Mouse (Mus musculus): ENCODE measurements around the gene Gm20388. TPM values are rescaled to one million over a fixed set of nuclear protein-coding genes. Genes with fewer than 3 reads are reported as not detected.

Gene Gm20388
- polyA plus RNA-seq, 1 experiment from 2014 or later: not detected

- Histone ChIP-seq H3K27me3 (no peaks in the 10 kb centered on the region), H3K9ac (no peak overlapping the region), H3K4me1 (replicated peaks) (peaks cover 48% of the 10 kb centered on the region), H3K36me3 (no peaks in the 10 kb centered on the region), H3K27ac (no peak overlapping the region), H3K4me2 (no peak overlapping the region), H3K4me3 (no peak overlapping the region), H3K9me3 (replicated peaks) (no peaks in the 10 kb centered on the region)
- 71% methylated on average over 3 of the region's 3 CpGs for WGBS
- no peak for ATAC-seq (replicated peaks; ENCODE audit: insufficient number of reproducible peaks, insufficient read depth, low FRiP score, low read depth)
Observed at GRCm38 (mm10) chr8:121962892-121963291, 2052.3 kb downstream of the Gm20388 start.

DNA sequence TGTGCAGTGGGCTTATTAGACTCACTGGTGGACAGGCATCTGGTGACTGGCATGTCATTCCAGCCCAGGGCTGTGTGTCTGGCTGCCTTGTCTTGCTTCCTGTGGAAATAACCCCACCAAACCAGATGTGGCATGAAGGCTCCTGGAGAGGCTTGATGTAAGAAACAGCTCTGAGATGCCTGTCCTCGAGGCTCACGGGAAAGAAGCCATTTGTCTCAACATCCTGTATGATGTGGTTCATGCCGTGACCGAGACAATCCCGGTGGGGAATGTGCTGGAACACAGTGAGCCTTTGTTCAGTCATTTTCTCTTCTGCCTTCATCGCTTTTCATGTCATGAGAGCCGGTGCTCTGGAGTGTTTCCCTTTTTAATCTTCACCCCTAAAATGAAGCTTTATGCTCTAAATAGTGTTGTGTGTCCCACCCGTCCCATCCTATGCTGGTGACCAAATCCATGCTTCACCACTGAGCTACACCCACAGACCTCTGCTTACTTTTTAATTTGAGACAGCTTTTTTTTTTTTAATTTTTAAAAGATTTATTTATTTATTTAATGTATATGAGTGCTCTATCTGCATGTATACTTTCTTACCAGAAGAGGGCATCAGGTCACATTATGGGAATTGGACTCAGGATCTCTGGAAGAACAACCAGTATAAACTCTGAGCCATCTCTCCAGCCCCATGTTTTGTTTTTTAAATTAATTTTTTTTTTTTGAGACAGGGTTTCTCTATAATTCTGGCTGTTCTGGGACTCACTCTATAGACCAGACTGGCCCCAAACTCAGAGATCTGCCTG is 2054.3 kb downstream of the Gm20388 start:
- no peak; the same call in 1 of the 2 replicates for ATAC-seq (replicated peaks; ENCODE audit: insufficient number of reproducible peaks, insufficient read depth, low FRiP score, low read depth)
- H3K36me3 ChIP-seq: no peaks in the 10 kb centered on the region
- H3K27ac ChIP-seq: peak overlapping the region; percentile 62
- no peak overlapping the region for H3K9ac ChIP-seq
- H3K4me2 ChIP-seq: no peak overlapping the region
- 66% methylated on average over 8 of the region's 8 CpGs for WGBS
- H3K27me3 ChIP-seq: no peaks in the 10 kb centered on the region
- H3K9me3 ChIP-seq (replicated peaks): no peaks in the 10 kb centered on the region
- H3K4me3 ChIP-seq: no peak overlapping the region
- peaks cover 50% of the 10 kb centered on the region for H3K4me1 ChIP-seq (replicated peaks)

DNA sequence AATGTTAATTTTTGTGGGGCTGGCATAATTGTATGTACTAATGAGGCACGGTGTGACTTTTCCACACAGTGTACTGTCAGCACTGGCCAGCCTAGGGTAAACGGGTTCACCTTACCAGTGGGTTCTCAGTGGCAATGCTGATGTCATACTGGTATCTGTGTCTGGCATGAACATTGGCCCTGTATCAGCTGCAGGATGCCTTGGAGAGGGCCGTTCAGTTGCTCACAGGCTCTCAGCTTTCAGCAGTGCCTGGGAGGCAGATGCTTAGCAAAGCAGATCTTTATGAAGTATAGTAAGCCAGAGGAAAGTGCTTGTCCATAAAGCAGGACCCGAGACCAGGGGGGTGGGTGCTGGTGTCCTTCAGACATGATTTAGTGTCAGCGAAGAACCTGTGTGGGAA is 2055.5 kb downstream of the Gm20388 start:
- Histone ChIP-seq H3K9me3 (replicated peaks) (no peaks in the 10 kb centered on the region), H3K9ac (no peak overlapping the region), H3K27me3 (no peaks in the 10 kb centered on the region), H3K36me3 (no peaks in the 10 kb centered on the region), H3K4me1 (replicated peaks) (peaks cover 54% of the 10 kb centered on the region), H3K4me2 (no peak overlapping the region), H3K4me3 (no peak overlapping the region), H3K27ac (no peak overlapping the region)
- 55% methylated on average over 5 of the region's 5 CpGs for WGBS
- no peak for ATAC-seq (replicated peaks; ENCODE audit: insufficient number of reproducible peaks, insufficient read depth, low FRiP score, low read depth)

GRCm38 (mm10) chr8:121966714-121967448 is 2056.2 kb downstream of the Gm20388 start:
- Histone ChIP-seq H3K9me3 (replicated peaks) (no peaks in the 10 kb centered on the region), H3K4me2 (no peak overlapping the region), H3K9ac (no peak overlapping the region), H3K4me1 (replicated peaks) (peaks cover 54% of the 10 kb centered on the region), H3K27ac (peak overlapping the region; percentile 52; the same call in 1 of the 2 replicates), H3K4me3 (no peak overlapping the region), H3K36me3 (no peaks in the 10 kb centered on the region), H3K27me3 (no peaks in the 10 kb centered on the region)
- 62% methylated on average over 7 of the region's 7 CpGs for WGBS
- ATAC-seq (replicated peaks; ENCODE audit: insufficient number of reproducible peaks, insufficient read depth, low FRiP score, low read depth): peak; percentile 59

DNA sequence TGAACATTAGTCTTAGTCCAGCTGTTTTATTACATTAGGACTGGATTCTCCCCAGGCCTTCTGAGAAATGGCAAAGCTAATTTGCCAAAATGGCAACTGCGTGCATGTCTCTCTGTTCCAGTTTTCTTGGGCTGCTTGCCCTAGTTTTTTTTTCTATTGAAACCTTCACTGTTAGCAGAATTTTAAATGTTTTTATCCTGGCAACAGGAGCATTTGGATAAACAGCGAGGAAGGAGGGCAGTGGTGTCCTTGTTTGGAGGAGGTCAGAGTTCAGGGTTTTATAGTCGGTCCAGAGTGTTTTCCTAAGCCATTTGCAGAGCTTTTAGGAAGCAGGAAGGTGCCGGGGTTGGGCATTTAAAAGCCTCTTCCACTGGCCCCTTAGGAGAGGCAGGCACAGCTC is 2057.3 kb downstream of the Gm20388 start:
- no peaks in the 10 kb centered on the region for H3K36me3 ChIP-seq
- peaks cover 51% of the 10 kb centered on the region for H3K4me1 ChIP-seq (replicated peaks)
- H3K9me3 ChIP-seq (replicated peaks): no peaks in the 10 kb centered on the region
- ATAC-seq (replicated peaks; ENCODE audit: insufficient number of reproducible peaks, insufficient read depth, low FRiP score, low read depth): no peak
- H3K4me2 ChIP-seq: no peak overlapping the region
- no peak overlapping the region for H3K9ac ChIP-seq
- 57% methylated on average over 4 of the region's 4 CpGs for WGBS
- H3K27me3 ChIP-seq: no peaks in the 10 kb centered on the region
- H3K27ac ChIP-seq: no peak overlapping the region
- no peak overlapping the region for H3K4me3 ChIP-seq

DNA sequence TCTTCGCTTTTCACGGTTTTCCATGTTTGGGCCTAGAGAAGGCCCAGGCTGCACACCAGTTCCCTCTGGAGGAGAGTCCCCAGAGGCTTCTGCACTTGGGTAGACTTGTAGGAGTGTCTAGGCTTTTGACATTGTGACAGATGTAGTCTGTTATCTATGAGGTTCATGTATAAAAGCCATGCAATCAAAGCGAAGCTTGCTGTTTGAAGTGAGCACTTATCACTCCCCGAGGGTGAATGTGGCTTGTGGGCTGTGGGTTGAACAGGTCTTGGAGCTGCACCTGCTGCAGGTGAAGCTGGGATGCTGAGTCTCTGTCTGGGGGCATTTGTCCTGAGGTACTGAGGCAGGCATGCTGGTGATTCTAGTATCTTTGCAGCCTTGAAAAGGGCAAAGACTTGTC is 2057.9 kb downstream of the Gm20388 start:
- Histone ChIP-seq H3K36me3 (no peaks in the 10 kb centered on the region), H3K4me3 (no peak overlapping the region), H3K4me1 (replicated peaks) (peaks cover 46% of the 10 kb centered on the region), H3K27ac (no peak overlapping the region), H3K4me2 (no peak overlapping the region), H3K9me3 (replicated peaks) (no peaks in the 10 kb centered on the region), H3K9ac (no peak overlapping the region), H3K27me3 (no peaks in the 10 kb centered on the region)
- no peak for ATAC-seq (replicated peaks; ENCODE audit: insufficient number of reproducible peaks, insufficient read depth, low FRiP score, low read depth)
- WGBS: 46% methylated on average over 4 of the region's 4 CpGs

DNA sequence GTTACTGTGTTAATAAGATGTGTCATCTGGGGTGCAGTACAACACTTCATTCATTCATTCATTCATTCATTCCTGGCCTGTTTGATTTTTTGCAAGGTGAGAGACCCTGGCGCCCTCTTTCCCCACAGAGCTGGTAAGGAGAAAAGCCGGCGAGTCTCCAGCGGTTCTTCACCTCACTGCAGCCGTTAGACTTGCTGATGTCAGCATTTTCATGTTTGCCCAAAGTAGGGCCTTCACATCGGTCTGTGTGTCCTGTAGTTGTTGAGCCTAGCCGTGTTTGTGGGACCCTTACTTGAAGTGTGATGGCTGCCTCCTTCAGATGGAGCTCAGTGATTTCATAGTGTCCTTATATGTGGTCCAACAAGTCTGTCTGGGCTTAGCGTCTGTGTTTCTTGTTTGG is 2059.6 kb downstream of the Gm20388 start:
- Histone ChIP-seq H3K9me3 (replicated peaks) (no peaks in the 10 kb centered on the region), H3K4me3 (no peak overlapping the region), H3K9ac (no peak overlapping the region), H3K36me3 (peaks cover 13% of the 10 kb centered on the region; the same call in 1 of the 2 replicates), H3K4me2 (no peak overlapping the region), H3K27me3 (no peaks in the 10 kb centered on the region), H3K27ac (no peak overlapping the region), H3K4me1 (replicated peaks) (peaks cover 32% of the 10 kb centered on the region)
- WGBS: 85% methylated on average over 8 of the region's 8 CpGs
- ATAC-seq (replicated peaks; ENCODE audit: insufficient number of reproducible peaks, insufficient read depth, low FRiP score, low read depth): no peak

DNA sequence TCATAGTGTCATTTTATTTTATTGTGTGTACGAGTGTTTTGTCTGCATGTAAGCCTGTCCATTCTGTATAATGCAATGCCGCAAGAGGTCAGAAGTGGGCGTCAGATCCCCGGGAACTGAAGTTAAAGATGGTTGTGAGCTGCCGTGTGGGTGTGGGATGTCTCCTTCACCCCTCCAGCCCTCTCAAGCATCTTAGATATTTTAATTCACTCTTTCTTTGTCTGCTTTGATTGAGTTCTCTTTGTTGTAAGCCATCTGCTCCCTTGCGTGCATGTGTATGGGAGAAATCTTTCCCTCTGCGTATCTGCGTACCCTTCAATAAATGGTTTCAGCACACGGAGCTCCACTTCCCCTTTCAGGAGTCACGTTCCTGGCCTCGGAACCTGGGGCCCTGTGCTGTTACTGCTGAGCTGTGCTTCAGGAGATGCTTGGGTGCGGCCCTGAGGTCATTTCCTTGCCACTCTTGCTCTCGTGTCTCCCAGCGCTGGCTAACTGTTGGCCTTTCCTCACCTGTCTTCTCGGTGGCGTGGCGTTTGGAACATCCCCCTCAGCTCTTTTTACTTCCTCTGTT is 2060.9 kb downstream of the Gm20388 start:
- ATAC-seq (replicated peaks; ENCODE audit: insufficient number of reproducible peaks, insufficient read depth, low FRiP score, low read depth): no peak
- H3K36me3 ChIP-seq: peaks cover 26% of the 10 kb centered on the region
- H3K9ac ChIP-seq: no peak overlapping the region
- no peak overlapping the region for H3K4me3 ChIP-seq
- H3K27me3 ChIP-seq: no peaks in the 10 kb centered on the region
- 71% methylated on average over 17 of the region's 17 CpGs for WGBS
- peaks cover 24% of the 10 kb centered on the region for H3K4me1 ChIP-seq (replicated peaks)
- no peak overlapping the region for H3K4me2 ChIP-seq
- no peak overlapping the region for H3K27ac ChIP-seq
- no peaks in the 10 kb centered on the region for H3K9me3 ChIP-seq (replicated peaks)

DNA sequence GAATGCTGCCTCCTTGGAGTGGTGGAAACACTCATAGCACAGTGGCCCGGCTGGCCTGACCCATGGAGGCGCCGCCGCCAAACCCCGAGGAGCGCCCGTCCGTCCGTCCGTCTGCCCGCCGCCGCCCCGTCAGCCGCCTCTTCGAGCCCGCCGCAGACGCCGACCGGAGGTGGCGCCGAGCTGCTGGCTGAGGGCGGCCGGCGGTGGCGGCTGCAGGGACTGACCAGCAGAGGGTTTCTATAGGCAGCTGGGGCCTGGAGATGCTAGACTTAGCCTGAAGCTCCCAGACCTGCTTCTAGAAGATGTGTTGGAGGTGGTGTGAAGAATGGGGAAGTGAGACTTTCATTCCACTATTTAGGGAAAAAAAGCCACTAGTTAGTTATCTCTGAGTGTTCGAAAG is 2063.3 kb downstream of the Gm20388 start:
- WGBS: 88% methylated on average over 27 of the region's 28 CpGs
- no peak overlapping the region for H3K4me2 ChIP-seq
- no peaks in the 10 kb centered on the region for H3K9me3 ChIP-seq (replicated peaks)
- H3K4me1 ChIP-seq (replicated peaks): peaks cover 3% of the 10 kb centered on the region; the same call in 1 of the 2 replicates
- H3K36me3 ChIP-seq: peaks cover 35% of the 10 kb centered on the region
- no peak for ATAC-seq (replicated peaks; ENCODE audit: insufficient number of reproducible peaks, insufficient read depth, low FRiP score, low read depth)
- no peak overlapping the region for H3K27ac ChIP-seq
- no peak overlapping the region for H3K4me3 ChIP-seq
- H3K27me3 ChIP-seq: no peaks in the 10 kb centered on the region
- no peak overlapping the region for H3K9ac ChIP-seq

GRCm38 (mm10) chr8:121977819-121978590 is 2067.4 kb downstream of the Gm20388 start:
- H3K9me3 ChIP-seq (replicated peaks): no peaks in the 10 kb centered on the region
- H3K27ac ChIP-seq: no peak overlapping the region
- no peaks in the 10 kb centered on the region for H3K27me3 ChIP-seq
- H3K4me2 ChIP-seq: no peak overlapping the region
- ATAC-seq (replicated peaks; ENCODE audit: insufficient number of reproducible peaks, insufficient read depth, low FRiP score, low read depth): no peak; the same call in 1 of the 2 replicates
- H3K4me3 ChIP-seq: no peak overlapping the region
- peaks cover 57% of the 10 kb centered on the region for H3K36me3 ChIP-seq
- WGBS: 67% methylated on average over 8 of the region's 8 CpGs
- 0 out of 2 replicates have a peak, but pooled peaks cover 3% of the 10 kb centered on the region for H3K4me1 ChIP-seq (replicated peaks)
- no peak overlapping the region for H3K9ac ChIP-seq

GRCm38 (mm10) chr8:121978670-121979069 is 2068.0 kb downstream of the Gm20388 start:
- H3K4me3 ChIP-seq: no peak overlapping the region
- H3K27ac ChIP-seq: no peak overlapping the region
- 94% methylated on average over 13 of the region's 13 CpGs for WGBS
- H3K4me2 ChIP-seq: no peak overlapping the region
- no peak for ATAC-seq (replicated peaks; ENCODE audit: insufficient number of reproducible peaks, insufficient read depth, low FRiP score, low read depth)
- H3K9me3 ChIP-seq (replicated peaks): no peaks in the 10 kb centered on the region
- 0 out of 2 replicates have a peak, but pooled peaks cover 3% of the 10 kb centered on the region for H3K4me1 ChIP-seq (replicated peaks)
- no peak overlapping the region for H3K9ac ChIP-seq
- H3K27me3 ChIP-seq: no peaks in the 10 kb centered on the region
- peaks cover 63% of the 10 kb centered on the region for H3K36me3 ChIP-seq
